Mouse (Mus musculus): ENCODE measurements around the gene Prdm16. TPM values are rescaled to one million over a fixed set of nuclear protein-coding genes. Genes with fewer than 3 reads are reported as not detected.
A peak's percentile ranks its signal among the peaks of the same experiment; 100 is the strongest.

The Prdm16 gene
- polyA plus RNA-seq, 1 experiment from 2014 or later, result 12.6 TPM

DNA sequence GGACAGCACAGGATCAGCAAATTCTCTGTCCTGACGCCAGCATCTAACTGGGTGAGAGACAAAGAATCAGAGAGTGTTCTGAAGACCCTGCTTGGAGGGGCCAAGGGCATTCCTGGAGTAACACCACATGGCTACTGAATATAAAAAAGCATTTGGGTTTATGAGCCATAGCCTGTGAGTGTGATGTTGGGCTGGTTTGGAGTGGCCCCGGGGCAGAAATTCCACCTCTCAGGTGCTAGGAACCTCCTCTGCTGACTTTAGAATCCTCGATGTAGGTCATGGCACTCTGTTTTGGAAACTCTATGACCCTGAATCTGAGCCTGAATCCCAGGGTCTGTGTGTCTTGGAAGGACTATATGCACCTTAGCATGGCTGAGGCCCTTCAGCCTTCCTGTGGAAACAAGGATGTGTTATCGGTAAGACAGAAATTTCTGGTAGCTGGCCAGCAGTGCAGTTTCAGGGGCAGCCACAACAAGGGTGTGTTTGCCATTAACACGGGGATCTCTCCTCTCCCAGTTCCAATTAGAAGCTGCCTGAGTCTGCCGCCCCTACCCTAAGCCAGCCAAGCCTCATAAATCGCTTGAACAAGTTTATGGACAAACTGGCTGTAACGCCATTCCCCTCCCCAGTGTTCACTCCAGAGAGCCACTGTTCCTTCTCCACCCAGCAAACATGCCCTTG is 34.7 kb upstream of the Prdm16 start:
- ATAC-seq, result no peak
- 70% methylated on average over 8 of the region's 8 CpGs for WGBS

DNA sequence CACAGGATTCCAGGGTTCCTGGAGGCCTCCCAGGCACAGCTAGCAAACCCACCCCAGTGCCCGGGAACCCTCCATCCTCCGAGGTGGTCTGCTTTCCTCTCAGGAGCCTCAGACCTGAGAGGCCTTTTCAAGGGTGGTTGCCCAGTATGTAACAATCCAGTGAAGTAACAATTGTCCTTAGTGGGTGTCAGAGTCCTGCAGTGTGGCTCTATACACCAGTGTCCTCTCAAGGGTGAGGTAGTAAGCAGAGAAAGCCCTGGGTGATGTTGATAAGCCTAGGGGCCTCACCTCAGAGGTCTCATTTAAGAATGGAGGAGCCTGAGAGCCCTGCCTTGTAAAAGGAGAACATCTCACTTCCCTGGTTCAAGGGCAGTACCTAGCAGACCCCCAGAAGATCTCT is 31.1 kb upstream of the Prdm16 start, which contains the start of gene Actrt2:
Gene Actrt2 (minus strand): TSS at position 101 of the 400 bp plus-strand sequence.
- ATAC-seq, result no peak
- H3K9ac ChIP-seq (ENCODE audit: low read depth, low read length), result no peak within 1 kb of the TSS
- H3K27me3 ChIP-seq (replicated peaks; ENCODE audit: control insufficient read depth, insufficient read depth, low read length), result 0 out of 2 replicates have a peak, but pooled peaks cover 2% of the 10 kb centered on the region
- H3K4me3 ChIP-seq (ENCODE audit: low read length), result no peak within 1 kb of the TSS
- H3K27ac ChIP-seq (ENCODE audit: low read depth, low read length), result no peak within 1 kb of the TSS
- no peaks in the 10 kb centered on the region for H3K4me1 ChIP-seq (ENCODE audit: control insufficient read depth, insufficient read depth, low read depth, low read length)
- no peak within 1 kb of the TSS for H3K4me2 ChIP-seq (ENCODE audit: low read length)
- H3K9me3 ChIP-seq (ENCODE audit: control insufficient read depth, low read length), result no peaks in the 10 kb centered on the region
- WGBS, result 88% methylated on average over 2 of the region's 2 CpGs
- no peaks in the 10 kb centered on the region for H3K36me3 ChIP-seq (ENCODE audit: control insufficient read depth, insufficient read depth, low read length)

More for the DNA sequence above, 34.7 kb upstream of the Prdm16 start:
- peaks cover 3% of the 10 kb centered on the region; the same call in 1 of the 2 replicates for H3K27me3 ChIP-seq (replicated peaks; ENCODE audit: control insufficient read depth, insufficient read depth, low read length)
- no peaks in the 10 kb centered on the region for H3K9me3 ChIP-seq (ENCODE audit: control insufficient read depth, low read length)
- no peak overlapping the region for H3K4me2 ChIP-seq (ENCODE audit: low read length)
- H3K4me3 ChIP-seq (ENCODE audit: low read length), result no peak overlapping the region
- H3K9ac ChIP-seq (ENCODE audit: low read depth, low read length), result no peak overlapping the region
- peaks cover 9% of the 10 kb centered on the region for H3K4me1 ChIP-seq (ENCODE audit: control insufficient read depth, insufficient read depth, low read depth, low read length)
- H3K36me3 ChIP-seq (ENCODE audit: control insufficient read depth, insufficient read depth, low read length), result no peaks in the 10 kb centered on the region
- H3K27ac ChIP-seq (ENCODE audit: low read depth, low read length), result no peak overlapping the region

DNA sequence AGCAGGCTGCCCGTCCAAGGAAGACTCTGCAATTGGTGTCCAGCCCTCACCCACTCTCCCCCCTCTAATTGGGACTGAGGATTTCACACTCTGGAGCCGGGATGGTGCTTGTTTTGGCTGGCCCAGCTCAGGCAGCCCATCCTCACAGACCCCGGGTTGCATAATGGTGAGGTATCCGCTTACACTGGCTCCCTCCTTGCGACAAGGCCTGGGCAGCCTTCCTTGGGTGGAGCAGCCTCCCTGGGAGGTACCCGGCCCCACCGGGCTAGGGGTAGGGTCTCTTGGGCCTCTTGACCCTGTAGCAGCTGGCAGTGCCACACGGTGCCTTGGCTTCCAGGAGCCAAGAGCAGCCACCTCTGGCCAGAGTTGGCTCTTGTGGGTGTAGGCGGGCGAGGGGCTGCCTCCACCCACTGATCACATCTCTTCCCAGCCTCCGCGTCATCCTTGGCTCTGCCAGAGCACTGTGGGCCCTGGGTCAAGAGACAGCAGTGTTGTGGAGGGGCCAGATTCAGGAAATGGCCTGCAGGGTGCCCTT is 26.1 kb upstream of the Prdm16 start:
- Histone ChIP-seq H3K4me2 (ENCODE audit: low read length) (no peak overlapping the region), H3K4me3 (ENCODE audit: low read length) (no peak overlapping the region), H3K9me3 (ENCODE audit: control insufficient read depth, low read length) (no peaks in the 10 kb centered on the region), H3K4me1 (ENCODE audit: control insufficient read depth, insufficient read depth, low read depth, low read length) (no peaks in the 10 kb centered on the region), H3K27me3 (replicated peaks; ENCODE audit: control insufficient read depth, insufficient read depth, low read length) (0 out of 2 replicates have a peak, but pooled peaks cover 2% of the 10 kb centered on the region), H3K36me3 (ENCODE audit: control insufficient read depth, insufficient read depth, low read length) (no peaks in the 10 kb centered on the region), H3K27ac (ENCODE audit: low read depth, low read length) (no peak overlapping the region), H3K9ac (ENCODE audit: low read depth, low read length) (no peak overlapping the region)
- WGBS, result 63% methylated on average over 12 of the region's 12 CpGs
- ATAC-seq, result no peak

DNA sequence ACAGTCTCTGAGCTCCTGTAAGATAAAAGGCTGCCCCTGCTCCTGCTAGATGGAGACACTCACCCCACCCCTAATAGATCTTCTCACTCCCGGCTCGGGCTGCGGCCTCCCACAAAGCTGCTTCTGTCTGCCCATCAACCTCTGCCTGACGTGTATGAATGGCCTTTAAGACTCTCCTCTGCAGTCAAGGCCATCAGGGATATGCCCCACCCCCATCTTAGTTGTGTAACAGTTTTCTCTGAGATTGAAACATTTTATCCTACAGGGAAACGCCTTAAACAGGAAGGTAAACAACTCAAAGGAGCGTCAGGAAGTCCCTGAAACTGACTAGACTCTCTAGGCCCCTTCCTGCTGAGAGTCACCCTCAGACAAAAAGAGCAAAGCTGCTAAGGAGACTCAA is 24.6 kb upstream of the Prdm16 start:
- Histone ChIP-seq H3K27me3 (replicated peaks; ENCODE audit: control insufficient read depth, insufficient read depth, low read length) (0 out of 2 replicates have a peak, but pooled peaks cover 2% of the 10 kb centered on the region), H3K4me2 (ENCODE audit: low read length) (no peak overlapping the region), H3K27ac (ENCODE audit: low read depth, low read length) (no peak overlapping the region), H3K4me3 (ENCODE audit: low read length) (no peak overlapping the region), H3K9ac (ENCODE audit: low read depth, low read length) (no peak overlapping the region), H3K9me3 (ENCODE audit: control insufficient read depth, low read length) (no peaks in the 10 kb centered on the region), H3K36me3 (ENCODE audit: control insufficient read depth, insufficient read depth, low read length) (no peaks in the 10 kb centered on the region), H3K4me1 (ENCODE audit: control insufficient read depth, insufficient read depth, low read depth, low read length) (no peaks in the 10 kb centered on the region)
- ATAC-seq, result no peak
- WGBS, result 48% methylated on average over 6 of the region's 6 CpGs

DNA sequence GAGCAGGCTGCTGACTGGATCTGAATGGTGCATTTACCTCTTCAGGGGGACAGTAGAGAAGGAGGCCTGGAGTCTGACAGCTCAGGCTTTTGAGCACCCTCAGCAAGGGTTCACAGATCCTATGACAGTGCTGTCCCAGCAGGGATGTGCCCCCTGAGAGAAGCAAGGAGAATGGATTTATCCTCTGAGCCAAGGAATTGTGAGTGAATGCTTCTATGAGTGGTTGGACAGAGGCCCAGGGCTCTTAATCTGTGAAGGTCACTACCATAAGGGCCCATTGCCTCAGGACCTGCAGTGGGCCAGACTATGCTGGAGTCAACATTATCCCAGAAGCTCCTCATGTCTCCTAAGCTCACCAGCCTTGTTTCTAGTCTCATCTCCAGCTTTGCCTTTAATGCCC is 23.4 kb upstream of the Prdm16 start:
- no peak overlapping the region for H3K9ac ChIP-seq (ENCODE audit: low read depth, low read length)
- ATAC-seq, result no peak
- H3K4me1 ChIP-seq (ENCODE audit: control insufficient read depth, insufficient read depth, low read depth, low read length), result no peaks in the 10 kb centered on the region
- no peak overlapping the region for H3K4me2 ChIP-seq (ENCODE audit: low read length)
- no peak overlapping the region for H3K4me3 ChIP-seq (ENCODE audit: low read length)
- H3K27ac ChIP-seq (ENCODE audit: low read depth, low read length), result no peak overlapping the region
- H3K36me3 ChIP-seq (ENCODE audit: control insufficient read depth, insufficient read depth, low read length), result no peaks in the 10 kb centered on the region
- H3K9me3 ChIP-seq (ENCODE audit: control insufficient read depth, low read length), result no peaks in the 10 kb centered on the region
- H3K27me3 ChIP-seq (replicated peaks; ENCODE audit: control insufficient read depth, insufficient read depth, low read length), result 0 out of 2 replicates have a peak, but pooled peaks cover 2% of the 10 kb centered on the region

DNA sequence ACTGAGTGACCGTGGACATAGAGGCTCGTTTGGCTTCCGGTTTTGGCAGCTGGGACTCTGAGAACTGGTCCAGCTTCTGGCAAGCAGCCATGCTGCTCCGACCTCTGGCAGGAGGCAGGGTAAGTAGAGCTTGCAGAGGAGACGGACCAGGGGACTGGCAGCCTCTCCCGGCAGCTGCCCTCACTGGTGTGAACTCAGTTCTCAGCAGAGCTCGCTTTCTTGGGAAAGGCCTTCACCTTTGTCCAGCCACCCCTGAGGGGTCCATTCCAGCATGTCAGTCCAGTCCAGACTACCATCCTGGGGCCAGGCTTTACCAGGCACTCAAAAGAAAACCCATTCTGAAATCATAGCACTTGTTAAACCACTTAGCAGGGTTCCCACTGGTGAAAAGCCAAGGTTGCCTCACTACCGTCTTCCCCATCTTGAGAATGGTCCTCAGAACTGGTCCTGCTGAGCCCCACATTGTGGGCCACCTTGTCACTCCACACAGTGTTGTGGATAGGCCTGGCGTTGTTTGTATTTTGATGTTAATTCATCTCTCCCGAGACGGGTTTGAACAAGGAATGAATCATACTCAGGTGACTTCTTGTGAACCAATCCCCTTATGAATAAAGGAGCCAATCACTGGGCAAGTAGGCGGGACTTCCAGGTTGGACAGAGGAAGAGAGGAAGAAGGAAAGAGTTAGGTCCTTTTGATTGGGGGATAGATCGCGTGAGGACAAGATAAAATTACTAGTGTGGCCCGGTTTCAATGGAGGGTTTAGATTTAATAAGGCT is 18.6 kb upstream of the Prdm16 start:
- peak; percentile 45; the same call in 1 of the 2 replicates for ATAC-seq
- H3K4me3 ChIP-seq (ENCODE audit: low read length), result no peak overlapping the region
- WGBS, result 72% methylated on average over 15 of the region's 15 CpGs
- H3K27ac ChIP-seq (ENCODE audit: low read depth, low read length), result no peak overlapping the region
- peaks cover 3% of the 10 kb centered on the region; the same call in 1 of the 2 replicates for H3K4me1 ChIP-seq (ENCODE audit: control insufficient read depth, insufficient read depth, low read depth, low read length)
- no peak overlapping the region for H3K4me2 ChIP-seq (ENCODE audit: low read length)
- H3K9me3 ChIP-seq (ENCODE audit: control insufficient read depth, low read length), result peaks cover 2% of the 10 kb centered on the region; the same call in 1 of the 2 replicates
- H3K27me3 ChIP-seq (replicated peaks; ENCODE audit: control insufficient read depth, insufficient read depth, low read length), result no peaks in the 10 kb centered on the region
- H3K9ac ChIP-seq (ENCODE audit: low read depth, low read length), result no peak overlapping the region
- no peaks in the 10 kb centered on the region for H3K36me3 ChIP-seq (ENCODE audit: control insufficient read depth, insufficient read depth, low read length)

GRCm38 (mm10) chr4:154652494-154652893 is 15.8 kb upstream of the Prdm16 start:
- H3K27me3 ChIP-seq (replicated peaks; ENCODE audit: control insufficient read depth, insufficient read depth, low read length), result no peaks in the 10 kb centered on the region; the same call in 1 of the 2 replicates
- no peaks in the 10 kb centered on the region for H3K36me3 ChIP-seq (ENCODE audit: control insufficient read depth, insufficient read depth, low read length)
- WGBS, result 16% methylated on average over 5 of the region's 5 CpGs
- 0 out of 2 replicates have a peak, but pooled peaks have one; percentile 14 for ATAC-seq
- H3K9me3 ChIP-seq (ENCODE audit: control insufficient read depth, low read length), result peaks cover 2% of the 10 kb centered on the region; the same call in 1 of the 2 replicates
- no peak overlapping the region for H3K4me3 ChIP-seq (ENCODE audit: low read length)
- H3K4me2 ChIP-seq (ENCODE audit: low read length), result no peak overlapping the region
- H3K4me1 ChIP-seq (ENCODE audit: control insufficient read depth, insufficient read depth, low read depth, low read length), result peaks cover 3% of the 10 kb centered on the region; the same call in 1 of the 2 replicates
- H3K27ac ChIP-seq (ENCODE audit: low read depth, low read length), result no peak overlapping the region
- H3K9ac ChIP-seq (ENCODE audit: low read depth, low read length), result no peak overlapping the region

DNA sequence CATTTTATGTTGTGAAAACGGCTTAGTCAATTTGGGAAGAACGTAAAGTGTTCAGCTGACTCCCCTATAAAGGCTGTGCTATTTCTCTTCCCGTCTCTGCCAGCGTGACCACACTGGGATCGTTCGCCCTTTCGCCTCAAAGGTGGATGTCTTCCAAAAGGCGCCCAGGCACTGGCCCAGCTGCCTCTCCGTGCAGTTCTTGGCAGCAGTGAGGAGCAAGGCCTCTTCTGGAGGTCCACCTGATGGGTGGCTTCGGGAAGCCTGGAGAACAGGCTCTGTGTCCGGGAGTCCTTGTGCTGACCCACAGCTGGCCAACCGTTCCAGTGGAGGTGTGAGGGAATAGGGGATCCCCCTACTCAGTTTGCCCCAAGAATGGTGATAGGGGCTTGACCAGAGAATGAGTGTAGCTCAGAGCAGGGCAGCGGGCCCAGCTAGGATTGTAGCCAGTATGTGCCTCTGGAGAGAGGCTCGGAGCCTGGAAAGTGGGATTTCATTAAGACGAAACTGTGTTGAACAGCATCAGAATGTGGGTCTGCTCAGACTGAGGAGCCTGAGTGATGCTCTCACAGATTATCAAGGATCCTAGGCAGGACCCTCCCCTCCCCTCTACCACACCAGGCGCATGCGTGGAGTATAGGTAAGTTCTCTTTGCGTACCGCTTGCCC is 12.5 kb upstream of the Prdm16 start:
- Histone ChIP-seq H3K4me3 (ENCODE audit: low read length) (no peak overlapping the region), H3K9me3 (ENCODE audit: control insufficient read depth, low read length) (peaks cover 10% of the 10 kb centered on the region), H3K36me3 (ENCODE audit: control insufficient read depth, insufficient read depth, low read length) (no peaks in the 10 kb centered on the region), H3K4me2 (ENCODE audit: low read length) (no peak overlapping the region), H3K27me3 (replicated peaks; ENCODE audit: control insufficient read depth, insufficient read depth, low read length) (peaks cover 3% of the 10 kb centered on the region; the same call in 1 of the 2 replicates), H3K4me1 (ENCODE audit: control insufficient read depth, insufficient read depth, low read depth, low read length) (peaks cover 3% of the 10 kb centered on the region; the same call in 1 of the 2 replicates), H3K27ac (ENCODE audit: low read depth, low read length) (no peak overlapping the region), H3K9ac (ENCODE audit: low read depth, low read length) (no peak overlapping the region)
- 77% methylated on average over 19 of the region's 19 CpGs for WGBS
- no peak for ATAC-seq

Measured in hindbrain, embryonic 16.5 days (tissue).